Mouse (Mus musculus) spleen, postnatal 14 days (tissue): ENCODE results near the gene Olfr1404.
"Not testable (repeated sequence)": the region's sequence is repeated elsewhere in the genome, so short reads cannot be mapped to it uniquely, and the experiment has no call there.

Experiments used
- DNase-seq, 2 experiments: peaks; one replicate each; pipeline ENCODE4 v3.0.0; 2021 to 2022; ENCODE audit warnings: low spot score in 2 of 2

The Olfr1404 gene

GRCm38 (mm10) chr1:173212092-173212491 is at the start of gene Olfr1404:
Gene Olfr1404 (plus strand): TSS chr1:173212392.
- no peak for DNase-seq

GRCm38 (mm10) chr1:173174154-173174842 is 37.9 kb upstream of the Olfr1404 start:
- DNase-seq, result no peak

GRCm38 (mm10) chr1:173190540-173190939 is 21.7 kb upstream of the Olfr1404 start, which contains the start of gene Olfr1406:
Gene Olfr1406 (minus strand): TSS chr1:173190640.
- DNase-seq, result no peak

- DNase-seq, result no peak
Measured at GRCm38 (mm10) chr1:173192059-173192458, 20.1 kb upstream of the Olfr1404 start.

GRCm38 (mm10) chr1:173196359-173196758 is 15.8 kb upstream of the Olfr1404 start:
- DNase-seq, result no peak

GRCm38 (mm10) chr1:173197508-173197907 is 14.7 kb upstream of the Olfr1404 start, which contains the start of gene Olfr218:
Gene Olfr218 (plus strand): TSS chr1:173197808.
- DNase-seq, result no peak

GRCm38 (mm10) chr1:173216481-173216880 is 4.3 kb downstream of the Olfr1404 start:
- DNase-seq, result no peak

GRCm38 (mm10) chr1:173227081-173227480 is 14.9 kb downstream of the Olfr1404 start, which contains the start of gene Fcer1a:
Gene Fcer1a (minus strand): TSS chr1:173227214.
- no peak for DNase-seq

GRCm38 (mm10) chr1:173237004-173237403 is 24.8 kb downstream of the Olfr1404 start:
- DNase-seq, result not testable (repeated sequence)

- DNase-seq, result no peak
Measured at GRCm38 (mm10) chr1:173249888-173250287, 37.7 kb downstream of the Olfr1404 start.

- DNase-seq, result no peak
Measured at GRCm38 (mm10) chr1:173265701-173266100, 53.5 kb downstream of the Olfr1404 start, which contains the start of gene Olfr418. Gene Olfr418 (plus strand): TSS chr1:173266001.
